Mouse (Mus musculus): ENCODE data around the gene Hpdl.

The Hpdl gene

GRCm38 (mm10) chr4:116799901-116800300, 21.6 kb downstream of the Hpdl start:
- DNase-seq (ENCODE audit: low spot score in 2 of 2) = no peak

GRCm38 (mm10) chr4:116796442-116797110, 24.9 kb downstream of the Hpdl start:
- no peak for DNase-seq (ENCODE audit: low spot score in 2 of 2)

GRCm38 (mm10) chr4:116794273-116794672, 27.2 kb downstream of the Hpdl start:
- no peak for DNase-seq (ENCODE audit: low spot score in 2 of 2)

GRCm38 (mm10) chr4:116792453-116792852, 29.1 kb downstream of the Hpdl start:
- DNase-seq (ENCODE audit: low spot score in 2 of 2) = no peak

GRCm38 (mm10) chr4:116788956-116789355, 32.6 kb downstream of the Hpdl start:
- peak; percentile 63 to 87 for DNase-seq (ENCODE audit: low spot score in 2 of 2)

GRCm38 (mm10) chr4:116787985-116788760, 33.3 kb downstream of the Hpdl start:
- DNase-seq (ENCODE audit: low spot score in 2 of 2) = no peak

GRCm38 (mm10) chr4:116786587-116786986, 34.9 kb downstream of the Hpdl start:
- no peak for DNase-seq (ENCODE audit: low spot score in 2 of 2)

GRCm38 (mm10) chr4:116782171-116782570, 39.3 kb downstream of the Hpdl start:
- DNase-seq (ENCODE audit: low spot score in 2 of 2) = no peak

- DNase-seq (ENCODE audit: low spot score in 2 of 2) = no peak
Measured at GRCm38 (mm10) chr4:116781366-116781765, 40.1 kb downstream of the Hpdl start.

- no peak for DNase-seq (ENCODE audit: low spot score in 2 of 2)
Measured at GRCm38 (mm10) chr4:116780541-116780940, 41.0 kb downstream of the Hpdl start.

GRCm38 (mm10) chr4:116777079-116777478, 44.4 kb downstream of the Hpdl start:
- no peak for DNase-seq (ENCODE audit: low spot score in 2 of 2)

GRCm38 (mm10) chr4:116776391-116776790, 45.1 kb downstream of the Hpdl start:
- DNase-seq (ENCODE audit: low spot score in 2 of 2) = no peak
